Mouse (Mus musculus): ENCODE data around the gene Col25a1. TPM values are rescaled to one million over a fixed set of nuclear protein-coding genes. Genes with fewer than 3 reads are reported as not detected.

Gene Col25a1
- total RNA-seq, 4 experiments from 2014 or later, result 4.0 to 7.9 (median 4.8) TPM

DNA sequence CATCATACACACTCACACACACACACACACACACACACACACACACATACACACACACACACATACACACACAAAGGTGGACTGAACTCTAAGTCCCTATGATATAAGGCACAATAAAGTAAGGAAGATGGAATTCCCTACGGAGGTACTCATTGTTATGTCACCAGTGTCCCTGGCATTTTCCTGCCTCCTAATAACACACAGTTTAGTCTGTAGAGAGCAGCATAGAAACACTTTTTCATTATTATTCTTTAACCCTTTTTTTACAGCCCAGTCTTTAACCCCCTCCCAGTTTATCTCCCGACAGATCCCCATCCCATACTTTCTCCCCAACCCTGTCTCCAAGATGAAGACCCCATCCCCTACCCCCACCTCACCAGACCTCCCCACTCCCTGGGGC lies 450.3 kb downstream of the Col25a1 start:
- no peak for DNase-seq

GRCm38 (mm10) chr3:130582903-130583664 lies 451.8 kb downstream of the Col25a1 start:
- no peak for DNase-seq

DNA sequence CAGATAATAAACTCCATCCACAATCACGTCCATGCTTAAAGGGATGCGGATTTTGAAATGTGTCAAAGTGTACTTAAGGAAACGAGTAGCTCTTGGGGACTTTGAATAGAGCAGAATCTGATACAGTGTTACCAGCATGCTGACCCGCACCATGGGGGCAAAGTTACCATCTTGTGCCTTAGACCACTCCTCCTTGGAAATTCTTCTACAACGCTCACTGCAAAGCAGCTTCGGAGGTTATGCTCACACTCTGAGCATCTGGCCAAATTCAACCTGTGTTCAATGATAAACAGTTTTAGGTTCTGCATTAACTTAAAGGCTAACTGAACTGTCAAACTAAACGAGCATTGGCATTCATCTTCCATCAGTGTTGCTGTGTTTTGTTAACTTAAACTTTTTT lies 452.7 kb downstream of the Col25a1 start:
- DNase-seq, result no peak

DNA sequence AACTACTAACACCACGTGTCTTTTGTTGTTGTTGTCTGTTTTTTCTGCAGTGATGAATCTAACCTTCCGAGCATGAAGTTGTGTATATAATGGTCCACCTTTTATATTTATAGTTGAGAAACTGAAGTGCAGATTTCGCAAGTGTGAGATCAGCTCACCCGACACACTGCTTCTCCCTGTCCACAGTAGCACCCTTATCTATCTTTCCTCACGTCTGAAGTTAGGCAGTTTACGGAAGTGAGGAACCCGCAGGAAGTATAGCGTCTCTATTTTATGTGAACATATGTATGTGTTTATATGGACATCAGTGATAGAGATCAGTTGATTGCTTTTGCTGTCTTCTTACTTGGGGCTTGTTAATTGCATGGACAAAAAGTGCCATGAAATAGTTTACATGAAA lies 463.7 kb downstream of the Col25a1 start:
- no peak for DNase-seq

- DNase-seq, result no peak
Measured at GRCm38 (mm10) chr3:130601491-130601890, 470.2 kb downstream of the Col25a1 start.

- DNase-seq, result peak; percentile 32
Measured at GRCm38 (mm10) chr3:130607924-130608323, 476.6 kb downstream of the Col25a1 start.

GRCm38 (mm10) chr3:130614444-130614843 lies 483.1 kb downstream of the Col25a1 start:
- no peak for DNase-seq

DNA sequence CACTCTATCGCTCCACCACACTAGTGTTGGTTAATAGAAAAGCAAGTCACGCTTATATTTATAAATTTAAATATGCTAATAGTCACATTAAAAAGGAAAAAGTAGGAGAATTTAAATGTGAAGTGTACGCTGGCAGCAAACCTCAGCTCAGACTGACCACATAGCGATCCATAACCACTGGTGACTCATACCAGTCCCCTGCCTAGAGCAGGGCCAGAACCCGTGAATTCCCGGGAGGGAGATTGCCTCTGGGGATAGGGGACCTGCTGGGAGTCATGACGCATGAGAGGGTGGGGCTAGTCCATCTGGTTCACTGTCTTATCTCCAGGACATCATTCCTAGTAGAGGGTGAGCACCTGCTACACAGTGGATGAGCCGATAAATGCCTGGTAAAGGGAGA lies 484.3 kb downstream of the Col25a1 start:
- DNase-seq, result no peak

- DNase-seq, result no peak
Measured at GRCm38 (mm10) chr3:130617439-130617898, 486.2 kb downstream of the Col25a1 start, which contains the start of gene Etnppl. Gene Etnppl, plus strand, starts transcription at chr3:130617448.

DNA sequence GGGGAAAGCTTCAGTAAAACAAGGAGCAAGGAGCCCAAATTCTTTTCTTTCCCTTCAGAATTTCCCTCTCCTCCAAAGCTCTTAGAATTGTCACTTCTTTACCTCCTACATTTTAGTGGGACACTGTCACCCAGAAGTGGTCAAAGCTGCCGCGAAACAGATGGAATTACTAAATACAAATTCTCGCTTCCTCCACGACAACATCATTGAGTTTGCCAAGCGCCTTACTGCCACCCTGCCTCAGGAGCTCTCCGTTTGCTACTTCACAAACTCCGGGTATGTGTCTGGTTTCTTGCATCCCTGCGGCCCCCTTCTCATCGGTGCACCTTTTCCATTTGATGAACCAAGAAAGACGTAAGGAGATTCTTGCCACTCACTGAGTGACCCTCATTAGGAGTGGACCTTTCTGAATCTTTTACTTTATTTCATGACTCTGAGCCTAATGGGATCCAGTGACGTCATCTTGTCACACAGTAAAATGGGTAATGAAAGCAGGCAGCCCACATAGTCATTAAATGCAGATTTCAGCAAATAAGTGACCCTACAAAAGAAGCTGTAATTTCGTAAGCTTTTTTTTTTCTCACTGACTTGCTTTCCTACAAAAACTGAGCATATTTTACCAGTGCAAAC lies 489.3 kb downstream of the Col25a1 start:
- no peak for DNase-seq

GRCm38 (mm10) chr3:130628358-130628757 lies 497.1 kb downstream of the Col25a1 start:
- DNase-seq, result no peak

GRCm38 (mm10) chr3:130633859-130634258 lies 502.6 kb downstream of the Col25a1 start:
- DNase-seq, result peak; percentile 18

DNA sequence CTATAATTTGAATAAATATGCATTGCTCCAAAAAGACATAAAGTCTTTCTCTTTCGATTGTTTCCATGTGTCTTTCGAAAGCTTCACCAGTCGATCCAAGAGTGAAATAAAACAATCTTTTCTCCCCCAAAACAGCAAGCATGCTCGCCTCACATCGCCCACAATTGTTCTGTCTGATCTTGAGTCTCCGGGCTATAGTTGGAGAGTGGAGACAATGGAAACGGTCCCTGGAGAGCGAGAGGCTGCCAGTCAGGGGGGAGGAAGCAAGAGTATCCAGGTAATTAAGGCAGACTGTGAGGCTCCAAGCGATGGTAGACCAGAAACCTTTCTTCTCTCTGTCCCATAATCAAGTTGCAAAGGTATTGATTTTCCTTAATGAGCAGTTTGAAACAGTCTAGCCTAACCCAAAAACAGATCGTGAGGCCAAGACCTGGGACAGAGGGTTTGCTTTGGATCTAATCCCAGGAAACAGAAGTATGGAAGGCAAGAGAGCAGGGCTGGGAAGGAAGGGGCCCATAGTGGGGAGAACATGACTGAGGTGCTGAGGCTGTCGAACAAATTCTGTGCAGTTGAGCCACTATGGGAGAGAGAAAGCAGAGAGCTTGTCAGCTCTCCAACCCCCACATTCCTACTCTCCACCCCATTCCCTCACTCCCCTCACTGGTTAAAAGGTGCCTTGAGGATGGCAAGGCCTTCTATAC lies 515.0 kb downstream of the Col25a1 start:
- no peak for DNase-seq

Other genes with a start within 250 kb of the Col25a1 start
- 10 to 100 TPM; 42.7 to 54.2 (median 47.8) TPM for gene Casp6, start 230.1 kb upstream of the Col25a1 start, total RNA-seq (2022)
- 10 to 100 TPM; 10.2 to 20.6 (median 11.2) TPM for gene Mcub, start 161.3 kb upstream of the Col25a1 start, total RNA-seq (2022)
- gene Sec24b, start 69.9 kb upstream of the Col25a1 start, total RNA-seq (2022), result 10 to 100 TPM; 61.0 to 96.2 (median 73.9) TPM